Mouse (Mus musculus) left cerebral cortex, postnatal 4 days (tissue): ENCODE measurements around the gene Guk1. TPM values are rescaled to one million over a fixed set of nuclear protein-coding genes. Genes with fewer than 3 reads are reported as not detected.

ENCODE experiments used
- DNase-seq: peaks from one replicate; pipeline ENCODE4 v3.0.0-alpha.2; 2022
- intact Hi-C: fragments of 180-260 bp; cut with DNase I; formaldehyde crosslinking; loops from one replicate; pipeline ENCODE4 v1.15.1; 2025
- total RNA-seq, 2 experiments: library from RNA; stranded (reverse); gene quantifications; 2 replicates each; pipeline ENCODE4 v1.2.3; 2021

The Guk1 gene
- total RNA-seq = 100 to 1,000 TPM in 1 of 2 experiments, 10 to 100 TPM in 1; 93.9 to 107 TPM

DNA sequence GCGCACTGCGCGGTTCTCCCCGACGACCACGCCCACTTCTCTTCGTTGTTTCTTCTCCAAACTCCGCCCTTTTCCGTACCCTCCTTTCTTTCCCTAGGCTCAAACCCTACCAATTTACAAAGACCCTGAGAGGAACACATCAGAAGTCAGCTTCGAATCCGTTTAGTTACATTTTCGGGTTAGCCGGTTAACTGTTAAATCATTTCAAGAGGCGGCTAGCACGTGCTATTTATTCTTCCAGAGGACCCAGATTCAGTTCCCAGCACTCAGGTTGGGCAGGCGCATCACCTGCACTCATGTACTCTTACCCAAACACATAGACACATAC is at the start of gene Guk1:
Guk1 (minus strand) TSS at position 154 of the 328 bp plus-strand sequence.
- DNase-seq = no peak
- intact Hi-C loops = no loop called here

DNA sequence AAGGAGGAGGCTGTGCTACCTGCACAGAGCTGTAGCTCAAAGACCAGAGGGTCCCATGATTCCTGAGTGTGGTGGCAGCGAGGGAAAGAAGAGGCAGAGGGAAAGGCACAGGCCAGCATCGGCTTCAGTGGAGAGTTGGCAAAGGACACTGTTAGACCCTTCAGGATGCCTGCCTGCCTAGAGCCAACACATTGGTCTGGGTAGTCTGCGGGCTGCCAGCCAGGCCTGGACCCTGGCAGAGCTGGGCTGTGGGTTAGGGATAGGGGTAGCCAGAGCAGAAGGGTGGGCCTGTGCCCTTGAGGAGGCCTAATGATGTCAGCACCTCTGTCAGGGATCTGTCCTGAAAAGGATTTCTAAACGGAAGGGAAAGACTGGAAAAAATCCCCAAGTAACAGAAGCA is 47.8 kb upstream of the Guk1 start:
- intact Hi-C loops = loop anchor here (5.0 kb wide), 1 partner anchor 58 kb away; no protein-coding TSS in a partner anchor
- DNase-seq = peak; percentile 39

DNA sequence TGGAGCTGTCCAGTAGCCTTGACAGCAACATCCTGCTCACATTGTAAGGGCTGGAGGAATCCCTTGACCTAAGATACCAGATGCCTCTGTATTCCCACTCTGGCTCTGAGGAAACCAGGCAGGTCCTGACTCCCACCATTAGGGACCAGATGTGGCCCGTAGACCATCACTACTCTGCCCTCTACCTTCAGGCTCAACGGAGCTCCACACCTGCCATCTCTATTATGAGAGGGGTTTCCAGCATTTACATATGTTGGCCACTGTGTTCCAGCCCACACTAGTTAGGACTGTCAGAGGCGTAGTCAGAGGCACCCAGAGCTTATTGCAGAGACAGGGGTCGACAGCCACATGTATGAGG is 47.4 kb upstream of the Guk1 start:
- no peak for DNase-seq
- intact Hi-C loops = no loop called here

DNA sequence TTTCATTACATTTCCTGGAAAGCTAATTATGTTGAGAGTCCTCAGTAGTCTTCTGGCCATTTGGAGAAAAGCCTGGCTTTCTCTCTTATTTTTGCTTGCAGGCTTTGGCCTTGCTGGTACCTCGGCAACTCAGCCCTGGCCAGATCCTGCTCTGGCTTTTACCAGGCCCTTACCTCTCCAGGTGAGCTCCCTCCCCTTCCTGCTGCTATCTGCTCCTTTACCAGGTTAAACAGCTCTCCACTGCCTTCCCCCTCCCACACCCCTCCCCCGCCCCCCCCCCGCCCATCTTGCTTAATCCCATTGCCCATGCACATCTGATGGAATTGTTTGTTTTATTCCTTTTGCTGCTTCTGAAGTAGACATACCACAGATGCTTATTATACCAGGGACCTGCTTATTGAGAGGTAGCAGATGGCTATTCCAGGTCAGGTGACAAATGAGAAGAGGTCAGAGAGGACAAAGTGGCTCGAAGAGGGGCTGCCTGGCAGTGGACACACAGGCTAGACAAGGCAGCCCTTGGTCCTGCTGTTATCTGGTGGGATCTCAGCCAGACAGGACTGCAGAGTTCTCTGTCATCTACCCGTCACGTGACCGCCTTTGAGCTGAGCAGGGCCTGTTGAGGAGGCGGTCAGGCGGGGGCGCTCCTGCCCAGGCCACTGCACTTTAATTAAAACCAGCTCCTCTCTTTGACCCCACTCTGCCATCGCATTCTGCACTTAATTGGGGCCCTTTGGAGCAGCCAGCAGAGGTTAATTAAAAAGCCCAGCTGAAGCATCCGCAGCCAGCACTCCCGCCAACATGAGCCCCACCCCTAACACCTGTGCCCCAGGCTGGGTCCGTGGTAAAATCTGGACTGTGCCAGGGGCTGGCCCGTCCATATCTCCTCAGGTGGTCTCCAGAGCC is 46.8 kb upstream of the Guk1 start:
- intact Hi-C loops = no loop called here

GRCm38 (mm10) chr11:59232797-59233196 is 40.8 kb upstream of the Guk1 start:
- DNase-seq = no peak
- intact Hi-C loops = no loop called here

More for the DNA sequence above, 46.8 kb upstream of the Guk1 start:
- peak; percentile 91 for DNase-seq

- intact Hi-C loops = no loop called here
- peak; percentile 70 for DNase-seq
Observed at GRCm38 (mm10) chr11:59230144-59230760, 38.2 kb upstream of the Guk1 start.

DNA sequence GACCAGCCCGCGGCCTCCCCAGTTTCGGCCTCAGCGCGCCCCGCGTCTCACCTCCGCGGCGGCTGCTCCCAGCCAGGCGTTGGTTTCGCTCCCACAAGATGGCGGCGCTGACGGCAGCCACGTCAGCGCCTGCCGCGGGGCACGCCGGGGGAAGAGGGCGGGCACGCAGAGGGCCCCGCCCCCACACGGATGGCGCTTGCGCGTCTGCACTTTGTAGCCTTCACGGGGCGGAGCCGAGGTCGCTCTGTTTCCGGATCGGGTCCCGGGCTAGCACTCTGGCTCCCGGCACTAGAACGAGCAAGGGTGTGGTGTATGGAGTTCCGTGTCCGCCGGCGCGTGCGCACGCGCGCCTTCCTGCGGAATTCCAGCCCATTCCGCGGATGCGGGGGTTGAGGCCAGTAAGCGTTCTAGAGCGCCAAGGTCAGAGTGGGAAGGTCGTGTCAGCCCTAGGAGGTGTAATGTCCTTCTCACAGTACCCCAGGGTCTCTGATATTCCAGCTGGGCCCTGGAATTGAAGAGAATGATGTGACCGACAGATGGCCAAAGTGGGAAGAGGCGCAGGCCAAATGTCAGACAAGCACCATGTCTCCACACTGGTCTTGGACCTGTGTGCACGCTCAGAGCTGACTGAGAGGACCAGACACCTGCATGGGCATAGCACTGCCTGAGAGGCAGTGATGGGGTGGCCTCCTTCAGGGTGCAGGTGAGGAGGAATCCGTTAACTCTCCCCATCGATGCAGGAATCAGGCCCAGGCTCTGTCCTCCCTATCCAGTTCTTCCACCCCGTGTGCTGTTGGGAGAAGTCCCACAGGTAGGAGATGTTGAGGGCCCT is 36.3 kb upstream of the Guk1 start, which contains the start of gene Arf1:
Arf1 (minus strand) TSS at position 149 of the 832 bp plus-strand sequence.
- peak; percentile 97 for DNase-seq
- intact Hi-C loops = no loop called here

DNA sequence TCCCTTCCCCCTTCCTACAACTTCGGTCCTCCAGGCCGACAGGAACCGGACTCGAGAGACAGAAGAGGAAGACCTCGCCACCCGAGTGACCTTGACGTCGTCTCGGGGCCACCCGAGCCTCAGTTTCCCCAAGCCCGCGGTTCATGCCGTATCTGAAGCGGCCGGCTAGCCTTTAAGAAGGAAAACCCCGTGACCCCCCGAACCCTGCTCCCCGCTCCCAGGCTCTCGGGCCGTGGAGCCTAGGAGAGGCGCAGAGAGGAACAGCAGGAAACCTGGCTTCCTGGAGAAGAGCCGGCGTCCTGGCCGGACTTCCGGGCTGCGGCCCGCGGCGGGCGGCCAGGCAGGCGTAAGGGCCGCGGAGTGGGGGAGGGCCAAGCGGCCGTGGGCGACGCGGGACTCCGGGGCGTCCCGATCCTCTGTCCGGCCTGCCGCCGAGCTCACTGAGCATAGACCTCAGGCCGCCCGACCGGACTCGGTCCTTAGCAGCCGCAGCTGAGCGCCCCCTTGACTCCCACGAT is 35.7 kb upstream of the Guk1 start:
- intact Hi-C loops = no loop called here
- no peak for DNase-seq

DNA sequence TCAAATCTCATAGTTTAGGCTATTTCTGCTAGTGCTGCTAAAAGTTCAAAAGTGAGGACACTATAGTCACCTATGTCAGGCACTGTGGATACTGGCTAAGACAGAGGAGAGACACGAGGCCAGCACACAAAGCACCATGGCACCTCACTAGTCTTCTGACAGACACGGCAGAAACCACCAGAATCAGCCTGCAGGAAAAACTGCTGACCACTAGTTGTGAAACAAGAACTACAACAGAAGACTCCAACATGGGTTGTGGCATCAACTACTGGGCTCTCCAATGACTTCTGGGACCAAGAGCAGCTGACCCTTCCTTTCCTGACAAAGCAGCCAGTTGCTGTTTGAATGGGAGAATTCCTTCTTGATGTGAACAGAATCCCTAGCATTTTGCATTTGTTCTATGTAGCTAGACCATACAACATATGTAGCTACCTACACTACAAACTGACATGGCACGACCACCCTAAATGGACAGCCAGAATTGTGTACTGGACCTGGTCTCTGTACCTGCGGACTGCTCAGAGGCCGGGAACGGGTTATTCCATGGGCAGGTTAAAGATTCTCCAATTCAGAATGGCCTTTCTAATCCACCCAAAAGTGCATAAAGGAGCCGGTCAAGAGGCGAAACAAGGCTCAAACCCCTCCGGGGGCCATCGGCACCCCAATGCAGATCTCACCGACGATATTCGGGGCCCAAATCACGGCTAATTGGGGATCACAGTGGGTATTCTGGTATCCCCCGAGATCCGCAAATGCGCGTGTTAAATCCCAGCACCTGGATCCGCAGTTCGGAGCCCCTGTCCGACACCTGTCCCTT is 35.0 kb upstream of the Guk1 start:
- no peak for DNase-seq
- intact Hi-C loops = no loop called here

DNA sequence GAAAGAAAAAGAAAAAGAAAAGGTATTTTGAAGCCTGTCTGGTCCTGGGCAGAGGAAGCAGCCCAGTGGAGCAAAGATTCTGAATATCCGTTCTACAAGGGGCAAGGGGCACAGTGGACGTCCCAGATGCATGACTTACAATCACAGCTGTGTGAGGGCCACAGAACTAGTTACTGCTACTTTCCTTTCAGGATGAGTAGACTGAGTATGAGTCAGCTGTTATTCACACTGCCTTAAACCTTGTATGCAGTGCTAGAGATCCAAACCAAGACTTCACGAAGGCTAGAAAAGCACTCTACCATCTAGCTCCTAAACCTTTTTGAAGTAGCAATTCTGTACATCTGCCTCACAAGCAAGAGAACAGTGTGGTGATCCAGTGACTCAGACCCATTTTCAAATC is 34.2 kb upstream of the Guk1 start:
- no peak for DNase-seq
- intact Hi-C loops = no loop called here

DNA sequence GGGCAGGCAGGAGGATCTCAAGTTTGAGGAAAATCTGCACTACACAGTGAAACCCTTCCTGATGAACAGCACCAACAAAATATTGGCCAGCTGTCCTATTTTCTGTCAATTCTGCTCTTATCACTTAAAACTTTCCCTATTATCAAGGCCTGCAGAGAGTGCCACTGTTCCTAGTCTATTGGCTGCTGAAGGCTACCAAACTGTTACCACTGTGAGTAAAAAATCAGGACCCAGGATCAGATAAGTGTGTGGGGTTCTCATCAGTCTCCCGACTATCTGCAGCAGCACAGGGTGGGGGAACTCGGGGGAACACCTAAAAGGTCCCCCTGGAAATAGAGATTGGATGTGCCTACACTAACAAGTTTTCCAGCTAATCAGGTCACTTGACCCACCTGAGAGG is 33.2 kb upstream of the Guk1 start:
- no peak for DNase-seq
- intact Hi-C loops = no loop called here

- intact Hi-C loops = no loop called here
- DNase-seq = no peak
Observed at GRCm38 (mm10) chr11:59224470-59224869, 32.5 kb upstream of the Guk1 start.

DNA sequence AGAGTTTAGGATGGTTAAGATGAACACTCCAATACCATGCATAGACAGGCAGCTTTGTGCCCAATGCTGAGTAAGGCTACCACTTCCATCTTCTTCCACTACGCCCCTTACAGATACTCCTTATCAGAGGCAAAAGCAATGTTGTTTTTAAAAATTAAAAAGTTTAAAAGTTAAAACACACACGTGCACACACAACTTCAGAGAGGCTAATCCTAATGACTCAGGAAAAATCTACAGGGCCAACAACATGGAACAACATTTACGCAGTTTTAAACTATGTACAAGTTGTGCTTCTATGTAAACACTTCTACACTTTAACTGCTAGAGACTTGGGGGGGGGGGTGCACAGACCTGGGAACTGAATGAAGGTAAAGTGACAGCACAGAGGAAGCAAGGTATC is 32.0 kb upstream of the Guk1 start:
- DNase-seq = no peak
- intact Hi-C loops = no loop called here

- DNase-seq = no peak
- intact Hi-C loops = no loop called here
Observed at GRCm38 (mm10) chr11:59222306-59222705, 30.3 kb upstream of the Guk1 start.

GRCm38 (mm10) chr11:59221604-59222003 is 29.6 kb upstream of the Guk1 start:
- no peak for DNase-seq
- intact Hi-C loops = no loop called here

GRCm38 (mm10) chr11:59219064-59219463 is 27.1 kb upstream of the Guk1 start:
- intact Hi-C loops = no loop called here
- DNase-seq = no peak

- no peak for DNase-seq
- intact Hi-C loops = no loop called here
Observed at GRCm38 (mm10) chr11:59218389-59218998, 26.5 kb upstream of the Guk1 start.

DNA sequence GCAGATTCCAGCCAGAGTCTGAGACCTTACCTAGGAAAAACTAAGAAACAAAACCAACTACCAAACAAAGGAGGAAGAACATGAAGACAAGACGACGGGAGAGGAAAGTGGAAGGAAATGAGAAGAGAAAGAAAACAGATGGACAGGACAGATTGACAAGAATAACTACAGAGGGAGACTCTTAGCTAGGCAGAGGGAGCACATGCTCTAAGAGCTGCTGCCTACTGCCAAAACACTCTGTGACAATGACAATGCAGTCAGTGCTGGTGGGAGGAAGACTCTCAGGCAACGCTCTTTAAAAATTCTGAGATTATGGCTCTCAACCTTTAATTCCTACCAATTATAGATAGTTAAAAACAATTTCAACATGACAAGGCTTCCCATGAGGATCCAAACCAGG is 24.9 kb upstream of the Guk1 start:
- no peak for DNase-seq
- intact Hi-C loops = no loop called here

- DNase-seq = no peak
- intact Hi-C loops = no loop called here
Observed at GRCm38 (mm10) chr11:59212892-59213494, 21.0 kb upstream of the Guk1 start.
